Mouse (Mus musculus): ENCODE measurements at regions not wholly inside any gene's neighbourhood (a gene's known extent, or its start where the extent isn't known, plus 50 kb on each side); places are given as distances from the start of the nearest gene placed in this dataset.

GRCm38 (mm10) chr14:99612114-99612513 is 313.6 kb downstream of the Klf5 start:
- Histone ChIP-seq H3K4me3 (replicated peaks; ENCODE audit: extremely low read depth, low read depth, low read length) (no peak overlapping the region), H3K4me1 (ENCODE audit: control insufficient read depth, insufficient read depth, low read length) (no peaks in the 10 kb centered on the region)
- TF ChIP-seq POLR2A (IDR thresholded peaks at IDR 0.05; ENCODE audit: borderline replicate concordance, extremely low read depth, low read depth, low read length) (no peak), CTCF (IDR thresholded peaks at IDR 0.05; ENCODE audit: insufficient read depth, low read length) (no peak)
- DNase-seq: no peak
- WGBS: 65% methylated on average over 3 of the region's 3 CpGs

- WGBS: 61% methylated on average over 3 of the region's 3 CpGs
- TF ChIP-seq CTCF (IDR thresholded peaks at IDR 0.05; ENCODE audit: insufficient read depth, low read length): no peak
- TF ChIP-seq POLR2A (IDR thresholded peaks at IDR 0.05; ENCODE audit: borderline replicate concordance, extremely low read depth, low read depth, low read length): no peak
- DNase-seq: no peak
- Histone ChIP-seq H3K4me3 (replicated peaks; ENCODE audit: extremely low read depth, low read depth, low read length) (no peak overlapping the region), H3K4me1 (ENCODE audit: control insufficient read depth, insufficient read depth, low read length) (no peaks in the 10 kb centered on the region)
Observed at GRCm38 (mm10) chr14:99614748-99615147, 316.3 kb downstream of the Klf5 start.

DNA sequence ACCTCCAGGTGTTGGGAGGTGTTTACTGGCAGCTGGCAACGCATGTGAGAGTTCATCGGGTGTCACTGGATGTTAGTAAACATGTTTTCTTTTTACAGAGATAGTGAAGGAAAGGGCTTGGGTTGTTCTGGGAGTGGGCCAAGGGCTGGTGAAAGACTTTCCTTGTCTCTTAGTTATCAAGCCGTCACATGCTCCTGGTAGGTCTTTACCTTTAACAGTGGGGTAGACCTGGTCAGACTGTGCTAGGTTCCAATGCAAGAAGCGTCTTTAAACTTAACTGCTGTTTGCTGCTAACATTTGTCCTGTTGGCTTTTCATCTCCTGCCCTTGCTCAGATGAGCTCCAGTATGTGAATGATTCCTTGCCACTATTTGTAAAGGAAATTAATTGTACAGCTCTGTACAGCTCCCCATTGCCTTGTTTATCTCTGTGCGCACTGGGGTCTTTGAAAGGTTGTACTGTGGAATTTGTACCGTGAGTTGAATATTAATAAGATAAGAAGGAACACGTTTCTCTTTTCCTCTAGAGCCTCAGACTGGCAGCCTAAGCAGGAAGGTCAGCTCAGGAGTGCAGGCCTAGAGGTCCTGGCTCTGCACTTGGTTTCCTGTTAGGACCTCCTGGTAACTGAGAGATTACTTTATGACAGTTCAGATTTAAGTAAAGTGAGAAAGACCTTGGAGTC is 318.3 kb downstream of the Klf5 start:
- 37% methylated on average over 7 of the region's 7 CpGs for WGBS
- TF ChIP-seq CTCF (IDR thresholded peaks at IDR 0.05; ENCODE audit: insufficient read depth, low read length) (no peak), POLR2A (IDR thresholded peaks at IDR 0.05; ENCODE audit: borderline replicate concordance, extremely low read depth, low read depth, low read length) (no peak)
- Histone ChIP-seq H3K4me1 (ENCODE audit: control insufficient read depth, insufficient read depth, low read length) (no peaks in the 10 kb centered on the region), H3K4me3 (replicated peaks; ENCODE audit: extremely low read depth, low read depth, low read length) (no peak overlapping the region)
- no peak for DNase-seq

DNA sequence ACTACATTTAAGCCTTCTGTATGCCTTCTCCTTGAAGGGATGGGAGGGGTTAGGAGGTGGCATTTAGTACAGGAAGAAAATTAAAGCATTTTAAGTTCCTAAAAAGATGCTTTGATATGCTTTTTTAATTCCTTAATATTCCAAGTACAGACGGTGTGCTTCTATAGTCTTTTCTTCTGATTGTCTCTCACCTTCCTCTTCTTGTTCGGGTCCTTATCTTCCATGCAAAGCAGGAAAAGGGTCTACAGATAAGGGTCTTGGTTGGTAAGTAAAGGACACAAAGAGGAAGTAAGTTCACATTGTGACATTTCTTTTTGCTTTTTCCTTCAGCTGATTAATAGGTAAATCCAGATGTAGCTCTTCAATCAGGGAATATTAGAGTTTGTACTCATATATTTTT is 318.9 kb downstream of the Klf5 start:
- no peak overlapping the region for H3K4me3 ChIP-seq (replicated peaks; ENCODE audit: extremely low read depth, low read depth, low read length)
- no peaks in the 10 kb centered on the region for H3K4me1 ChIP-seq (ENCODE audit: control insufficient read depth, insufficient read depth, low read length)
- DNase-seq: no peak
- no peak for TF ChIP-seq CTCF (IDR thresholded peaks at IDR 0.05; ENCODE audit: insufficient read depth, low read length)
- TF ChIP-seq POLR2A (IDR thresholded peaks at IDR 0.05; ENCODE audit: borderline replicate concordance, extremely low read depth, low read depth, low read length): no peak
- WGBS: 41% methylated on average over 2 of the region's 2 CpGs

DNA sequence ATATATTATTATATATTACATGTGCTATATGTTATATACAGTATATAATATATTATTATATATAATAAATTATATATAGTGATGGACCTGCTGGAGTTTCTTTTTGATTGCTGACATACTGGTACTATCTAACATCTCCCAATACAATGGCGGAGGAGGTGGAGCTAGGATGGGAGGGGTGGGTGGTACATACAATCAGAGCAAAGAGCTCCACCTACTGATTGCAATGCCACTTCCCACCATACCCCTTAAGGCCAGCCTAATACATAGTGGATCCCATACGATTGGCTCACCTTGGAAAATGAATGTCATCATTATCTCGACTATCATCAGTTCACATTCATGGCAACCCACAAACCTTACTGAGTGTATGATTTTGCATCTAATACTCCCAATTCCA is 323.0 kb downstream of the Klf5 start:
- Histone ChIP-seq H3K4me1 (ENCODE audit: control insufficient read depth, insufficient read depth, low read length) (no peaks in the 10 kb centered on the region; the same call in 1 of the 2 replicates), H3K4me3 (replicated peaks; ENCODE audit: extremely low read depth, low read depth, low read length) (no peak overlapping the region)
- 84% methylated on average over 3 of the region's 3 CpGs for WGBS
- no peak for DNase-seq
- TF ChIP-seq CTCF (IDR thresholded peaks at IDR 0.05; ENCODE audit: insufficient read depth, low read length) (no peak), POLR2A (IDR thresholded peaks at IDR 0.05; ENCODE audit: borderline replicate concordance, extremely low read depth, low read depth, low read length) (no peak)

GRCm38 (mm10) chr14:99624380-99625327 is 326.2 kb downstream of the Klf5 start:
- WGBS: 55% methylated on average over 10 of the region's 10 CpGs
- no peaks in the 10 kb centered on the region; the same call in 1 of the 2 replicates for H3K4me1 ChIP-seq (ENCODE audit: control insufficient read depth, insufficient read depth, low read length)
- no peak for TF ChIP-seq POLR2A (IDR thresholded peaks at IDR 0.05; ENCODE audit: borderline replicate concordance, extremely low read depth, low read depth, low read length)
- TF ChIP-seq CTCF (IDR thresholded peaks at IDR 0.05; ENCODE audit: insufficient read depth, low read length): no peak
- H3K4me3 ChIP-seq (replicated peaks; ENCODE audit: extremely low read depth, low read depth, low read length): no peak overlapping the region
- no peak for DNase-seq

GRCm38 (mm10) chr14:99627615-99628014 is 329.1 kb downstream of the Klf5 start:
- Histone ChIP-seq H3K4me1 (ENCODE audit: control insufficient read depth, insufficient read depth, low read length) (no peaks in the 10 kb centered on the region; the same call in 1 of the 2 replicates), H3K4me3 (replicated peaks; ENCODE audit: extremely low read depth, low read depth, low read length) (no peak overlapping the region)
- no peak for DNase-seq
- no peak for TF ChIP-seq POLR2A (IDR thresholded peaks at IDR 0.05; ENCODE audit: borderline replicate concordance, extremely low read depth, low read depth, low read length)
- TF ChIP-seq CTCF (IDR thresholded peaks at IDR 0.05; ENCODE audit: insufficient read depth, low read length): no peak
- WGBS: 60% methylated on average over 1 of the region's 1 CpGs

GRCm38 (mm10) chr14:99631092-99631491 is 332.6 kb downstream of the Klf5 start:
- no peak for DNase-seq
- WGBS: 30% methylated on average over 10 of the region's 10 CpGs
- Histone ChIP-seq H3K4me1 (ENCODE audit: control insufficient read depth, insufficient read depth, low read length) (no peaks in the 10 kb centered on the region), H3K4me3 (replicated peaks; ENCODE audit: extremely low read depth, low read depth, low read length) (no peak overlapping the region)
- TF ChIP-seq POLR2A (IDR thresholded peaks at IDR 0.05; ENCODE audit: borderline replicate concordance, extremely low read depth, low read depth, low read length) (no peak), CTCF (IDR thresholded peaks at IDR 0.05; ENCODE audit: insufficient read depth, low read length) (no peak)

GRCm38 (mm10) chr14:99632444-99632843 is 334.0 kb downstream of the Klf5 start:
- Histone ChIP-seq H3K4me3 (replicated peaks; ENCODE audit: extremely low read depth, low read depth, low read length) (no peak overlapping the region), H3K4me1 (ENCODE audit: control insufficient read depth, insufficient read depth, low read length) (no peaks in the 10 kb centered on the region)
- WGBS: 52% methylated on average over 4 of the region's 4 CpGs
- TF ChIP-seq POLR2A (IDR thresholded peaks at IDR 0.05; ENCODE audit: borderline replicate concordance, extremely low read depth, low read depth, low read length) (no peak), CTCF (IDR thresholded peaks at IDR 0.05; ENCODE audit: insufficient read depth, low read length) (no peak)
- no peak for DNase-seq

All from lung, adult 2 months (tissue).